Mouse (Mus musculus) adrenal gland, adult 18-20 months (tissue): Measurements from ENCODE around the gene Eaf1. TPM values are rescaled to one million over a fixed set of nuclear protein-coding genes. Genes with fewer than 3 reads are reported as not detected.

ENCODE experiments used
- DNase-seq, 2 experiments: peaks; one replicate each; pipeline ENCODE4 v3.0.0; 2021 to 2022; ENCODE audit warnings: low spot score in 2 of 2
- total RNA-seq, 2 experiments: library from RNA; stranded (reverse); gene quantifications; 1 replicate in 1 of 2; 2 replicates in 1 of 2; pipeline ENCODE4 v1.2.3; 2021

The Eaf1 gene
- total RNA-seq, 2 experiments from 2014 or later = 52.1 to 60.1 TPM

GRCm38 (mm10) chr14:31506456-31506855 is 12.3 kb downstream of the Eaf1 start:
- no peak for DNase-seq

- DNase-seq = peak in 1 of 2 experiments; percentile 29
Measured at GRCm38 (mm10) chr14:31509911-31510310, 15.7 kb downstream of the Eaf1 start.

DNA sequence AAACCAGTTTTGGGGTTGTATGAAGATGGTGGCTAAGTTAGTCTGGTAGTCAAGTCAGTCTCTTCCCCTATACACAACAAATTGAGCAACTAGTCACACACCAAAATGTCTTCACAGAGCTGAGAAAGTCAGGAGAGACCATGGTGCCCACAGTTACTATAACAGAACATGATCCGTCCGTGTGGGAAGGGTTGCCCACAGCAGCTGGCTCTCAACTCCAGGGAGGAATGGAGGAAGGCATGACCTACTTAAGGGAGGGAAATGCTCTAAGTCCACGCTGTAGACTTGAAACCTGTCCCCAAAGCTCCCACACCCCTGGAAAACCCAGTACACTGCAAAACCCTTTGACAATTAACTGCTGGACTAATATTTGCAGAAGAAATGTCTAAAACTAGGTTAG is 16.1 kb downstream of the Eaf1 start:
- no peak for DNase-seq

GRCm38 (mm10) chr14:31515895-31516294 is 21.7 kb downstream of the Eaf1 start:
- no peak for DNase-seq

- DNase-seq = no peak
Measured at GRCm38 (mm10) chr14:31519165-31519564, 25.0 kb downstream of the Eaf1 start.

DNA sequence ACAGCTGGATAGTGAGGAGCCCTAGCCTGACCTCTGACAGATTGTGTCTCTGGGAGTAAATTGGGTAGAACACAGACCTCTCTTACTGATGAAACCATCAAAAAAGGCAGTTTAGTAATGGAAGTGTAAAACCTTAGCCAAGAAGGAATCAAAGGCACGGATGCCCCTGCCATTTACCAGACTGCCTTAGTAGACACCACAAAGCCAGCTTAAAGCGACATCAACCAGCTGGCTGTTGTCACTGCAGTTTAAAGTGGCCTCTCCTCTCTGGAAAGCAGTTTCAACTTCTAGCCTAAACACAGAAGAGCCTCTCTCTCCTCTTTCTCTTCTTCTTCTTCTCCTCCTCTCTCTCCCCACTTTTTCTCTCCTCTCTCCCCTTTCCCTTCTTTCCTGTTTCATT is 27.1 kb downstream of the Eaf1 start:
- DNase-seq = no peak

- DNase-seq = no peak
Measured at GRCm38 (mm10) chr14:31525040-31525810, 31.0 kb downstream of the Eaf1 start.

- DNase-seq = no peak
Measured at GRCm38 (mm10) chr14:31530847-31531246, 36.6 kb downstream of the Eaf1 start.

GRCm38 (mm10) chr14:31531506-31532148 is 37.4 kb downstream of the Eaf1 start:
- DNase-seq = no peak

DNA sequence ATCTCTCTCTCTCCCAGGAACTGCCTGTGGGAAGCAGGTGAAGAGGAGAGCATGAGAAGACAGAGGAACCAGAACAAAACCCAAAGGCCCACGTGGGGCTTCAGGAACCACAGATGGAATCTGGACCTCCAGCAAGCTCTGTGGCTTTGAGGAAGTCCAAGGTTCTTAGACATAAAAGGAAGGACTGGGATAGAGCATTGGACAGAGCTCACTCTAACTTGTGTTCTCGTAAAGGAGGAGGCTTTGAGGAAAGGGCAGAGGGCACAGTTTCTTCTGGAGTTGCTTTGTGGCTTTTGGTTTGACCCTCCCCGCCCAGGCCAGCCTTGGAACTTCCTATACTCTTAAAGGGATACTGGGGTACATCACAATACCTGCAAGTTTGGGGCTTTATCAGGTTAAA is 38.5 kb downstream of the Eaf1 start:
- no peak for DNase-seq

DNA sequence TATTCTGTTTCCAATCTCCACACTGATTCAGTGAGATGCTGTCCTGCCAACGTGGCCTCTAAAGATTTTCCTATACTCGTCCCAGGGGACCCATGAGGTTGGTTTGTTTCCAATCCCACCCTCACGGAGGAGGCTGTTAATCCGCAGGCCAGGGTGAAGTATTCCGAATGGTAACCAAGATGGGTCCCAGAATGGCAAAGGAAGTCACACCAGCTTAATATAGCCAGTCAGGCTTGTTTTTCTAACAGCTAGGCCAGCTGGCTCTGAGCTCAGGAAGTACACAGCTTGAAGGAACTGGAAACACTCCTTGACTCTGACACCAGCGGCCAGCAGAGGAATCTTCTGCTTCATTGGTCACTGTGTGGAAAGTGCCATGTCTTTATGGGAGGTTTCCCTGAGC is 43.1 kb downstream of the Eaf1 start:
- DNase-seq = no peak

DNA sequence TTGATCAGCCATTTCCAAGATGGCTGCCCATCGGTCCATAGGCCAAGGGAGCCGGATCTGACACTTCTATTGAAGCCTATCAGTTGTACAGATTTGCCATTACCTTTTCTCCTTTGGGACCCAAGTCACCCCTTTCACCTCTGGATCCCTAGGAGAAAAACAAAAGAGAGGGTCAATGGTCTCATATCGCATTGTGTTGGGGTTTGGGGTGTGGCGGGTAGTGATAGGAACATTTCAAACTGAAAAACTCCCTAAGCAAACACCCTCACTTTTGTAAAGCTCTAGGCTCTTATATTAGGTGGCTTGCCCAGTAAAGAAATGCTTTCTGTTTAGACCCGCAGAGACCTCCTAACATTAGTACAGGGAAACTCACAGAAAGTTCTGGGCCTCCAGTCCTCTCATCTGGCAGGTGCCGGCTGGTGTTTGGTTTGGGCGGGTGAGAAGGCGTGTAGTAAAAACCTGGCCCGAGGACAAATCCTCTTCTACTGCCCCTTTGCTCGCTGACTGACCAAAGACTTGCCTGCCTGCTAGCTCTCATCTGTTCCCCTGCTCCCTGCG is 49.8 kb downstream of the Eaf1 start:
- no peak for DNase-seq

DNA sequence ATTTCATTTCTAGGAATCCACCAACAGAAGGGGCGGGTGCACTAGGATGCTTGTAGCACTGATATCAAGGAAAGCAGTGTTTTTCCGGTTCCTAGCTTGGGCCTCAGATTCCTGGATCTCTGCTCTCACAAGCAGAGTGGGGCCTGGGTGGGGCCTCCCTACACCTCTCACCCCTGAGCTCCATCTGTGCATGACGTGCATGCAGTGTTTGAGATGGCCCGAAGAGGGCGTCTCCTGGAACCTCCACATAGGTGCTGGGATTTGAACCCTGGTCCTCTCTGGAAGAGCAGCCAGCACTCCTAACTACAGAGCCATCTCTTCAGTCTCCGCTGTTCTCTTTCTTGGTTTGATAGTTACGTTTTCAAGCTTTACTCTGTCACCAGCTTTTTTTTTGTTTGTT is 60.8 kb downstream of the Eaf1 start:
- DNase-seq = no peak

DNA sequence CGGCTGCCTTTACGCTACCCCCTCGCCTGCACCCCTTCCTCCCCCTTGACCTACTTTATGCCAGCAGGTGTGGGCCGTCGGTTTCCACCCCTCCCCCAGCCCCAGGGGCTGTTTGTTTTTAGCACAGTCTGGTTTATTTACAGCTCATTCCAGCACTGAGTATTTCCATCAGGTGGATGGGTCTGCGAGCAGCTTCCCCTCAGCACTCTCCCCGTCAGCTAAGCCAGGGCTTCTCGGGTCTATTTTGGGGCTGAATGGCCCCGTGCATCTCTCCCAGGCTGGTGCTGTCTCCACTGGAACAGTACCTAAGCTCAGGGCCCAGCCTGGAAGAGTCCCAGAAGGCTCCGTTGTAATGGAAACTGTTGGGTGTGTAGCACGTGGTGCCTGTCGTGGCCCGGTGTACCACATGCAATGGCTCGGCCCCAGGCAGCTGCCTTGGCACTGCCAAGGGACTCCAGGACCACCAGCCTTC is 61.8 kb downstream of the Eaf1 start:
- DNase-seq = no peak

- no peak for DNase-seq
Measured at GRCm38 (mm10) chr14:31556526-31557260, 62.5 kb downstream of the Eaf1 start.

DNA sequence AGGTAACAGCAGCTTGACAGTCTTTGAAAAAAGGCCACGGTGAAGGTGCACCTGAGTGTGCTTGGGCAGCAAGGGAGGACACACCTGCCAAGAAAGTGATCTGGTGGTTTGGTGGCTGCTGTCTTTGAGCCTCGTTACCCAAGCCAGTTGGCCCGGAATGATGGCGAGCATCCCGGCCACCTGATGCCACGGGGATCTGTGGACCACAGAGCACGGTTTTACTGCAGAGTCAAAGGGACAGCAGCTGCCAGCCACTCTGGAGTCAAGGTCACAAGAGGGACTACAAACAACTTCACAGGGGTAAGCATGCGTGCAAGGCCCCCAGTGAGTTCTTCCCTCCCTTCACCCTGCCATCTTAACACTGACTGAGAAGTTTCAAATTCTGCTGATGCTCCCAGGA is 63.1 kb downstream of the Eaf1 start:
- DNase-seq = no peak

DNA sequence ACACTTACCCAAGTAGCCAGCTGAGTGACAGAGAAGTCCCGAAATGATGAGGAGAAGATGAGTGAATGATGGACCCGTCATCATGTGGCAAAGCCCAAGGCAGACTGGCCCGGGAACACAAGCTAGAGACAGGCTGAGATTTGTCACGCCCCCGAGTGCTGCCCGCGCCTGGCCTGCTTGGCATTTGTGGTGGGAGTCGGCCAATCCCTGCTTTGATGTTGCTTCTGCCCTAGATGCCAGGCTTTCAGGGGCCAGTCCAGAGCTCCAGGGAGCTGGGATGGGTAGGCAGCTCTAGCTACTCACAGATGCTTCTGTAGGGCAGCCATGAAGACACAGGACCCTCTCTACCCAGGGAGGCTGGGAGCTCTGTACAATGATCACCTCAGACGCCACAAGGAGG is 63.6 kb downstream of the Eaf1 start:
- DNase-seq = no peak

- DNase-seq = no peak
Measured at GRCm38 (mm10) chr14:31559216-31559615, 65.0 kb downstream of the Eaf1 start.
